Mouse (Mus musculus): ENCODE results near the gene Sbf1. TPM values are rescaled to one million over a fixed set of nuclear protein-coding genes. Genes with fewer than 3 reads are reported as not detected.

Sbf1 gene
- polyA plus RNA-seq (2014; fragmentation: Illumina TruSeq; extraction: RNeasy Lipid Tissue Mini Kit (QIAGEN cat#74804)), result 1.5 TPM

GRCm38 (mm10) chr15:89315190-89315731, at the start of gene Sbf1:
Gene Sbf1, minus strand, starts transcription at chr15:89315311.

DNA sequence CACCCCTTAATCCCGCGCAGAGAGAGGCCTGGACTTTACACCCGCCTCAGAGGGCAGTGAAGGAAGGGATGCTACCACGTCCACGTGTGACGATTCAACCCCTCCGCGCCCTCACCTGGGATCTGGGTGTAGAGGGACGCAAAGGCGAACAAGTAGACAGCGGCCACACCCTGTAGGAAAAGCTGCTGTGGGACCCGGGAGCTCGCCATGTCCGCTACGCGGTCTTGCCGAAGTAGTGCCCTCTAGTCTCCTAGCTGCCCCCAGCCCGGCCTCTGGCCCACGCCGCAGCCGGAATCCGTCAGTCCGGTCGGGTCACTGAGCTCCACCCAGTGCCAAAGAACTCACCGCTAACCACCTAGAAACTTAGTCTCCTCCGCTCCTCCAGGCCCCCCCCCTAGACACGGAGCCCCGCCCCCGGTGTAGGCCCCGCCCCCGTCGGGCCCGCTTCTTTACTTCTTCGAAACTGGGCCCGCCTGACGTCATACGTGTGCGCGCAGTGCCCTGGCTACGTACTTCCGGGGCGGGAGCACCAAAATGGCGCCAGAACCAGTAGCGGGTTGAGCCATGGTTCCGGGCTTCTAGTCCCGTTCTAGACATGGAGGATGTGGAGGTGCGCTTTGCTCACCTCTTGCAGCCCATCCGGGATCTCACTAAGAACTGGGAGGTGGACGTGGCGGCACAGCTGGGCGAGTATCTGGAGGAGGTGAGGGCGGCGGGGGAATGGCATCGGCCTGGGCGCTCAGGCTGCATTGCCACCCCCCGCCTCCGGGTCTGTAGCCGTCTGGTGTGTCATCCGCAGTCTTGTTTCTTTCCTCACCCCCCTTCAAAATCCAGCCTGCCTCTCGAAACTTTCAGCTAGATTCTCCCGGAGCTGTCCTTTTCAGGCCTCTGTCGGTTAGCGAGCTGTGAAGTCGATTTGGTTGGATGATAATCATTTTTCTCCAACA, 40.4 kb upstream of the Sbf1 start, which contains the start of the genes Lmf2 and Ncaph2:
Gene Lmf2, minus strand, starts transcription at position 419 of the 947 bp plus-strand sequence.
Gene Ncaph2, plus strand, starts transcription at position 479 of the 947 bp plus-strand sequence.

GRCm38 (mm10) chr15:89334271-89334670, 19.2 kb upstream of the Sbf1 start, which contains the start of gene Miox:
Gene Miox, plus strand, starts transcription at chr15:89334398.

DNA sequence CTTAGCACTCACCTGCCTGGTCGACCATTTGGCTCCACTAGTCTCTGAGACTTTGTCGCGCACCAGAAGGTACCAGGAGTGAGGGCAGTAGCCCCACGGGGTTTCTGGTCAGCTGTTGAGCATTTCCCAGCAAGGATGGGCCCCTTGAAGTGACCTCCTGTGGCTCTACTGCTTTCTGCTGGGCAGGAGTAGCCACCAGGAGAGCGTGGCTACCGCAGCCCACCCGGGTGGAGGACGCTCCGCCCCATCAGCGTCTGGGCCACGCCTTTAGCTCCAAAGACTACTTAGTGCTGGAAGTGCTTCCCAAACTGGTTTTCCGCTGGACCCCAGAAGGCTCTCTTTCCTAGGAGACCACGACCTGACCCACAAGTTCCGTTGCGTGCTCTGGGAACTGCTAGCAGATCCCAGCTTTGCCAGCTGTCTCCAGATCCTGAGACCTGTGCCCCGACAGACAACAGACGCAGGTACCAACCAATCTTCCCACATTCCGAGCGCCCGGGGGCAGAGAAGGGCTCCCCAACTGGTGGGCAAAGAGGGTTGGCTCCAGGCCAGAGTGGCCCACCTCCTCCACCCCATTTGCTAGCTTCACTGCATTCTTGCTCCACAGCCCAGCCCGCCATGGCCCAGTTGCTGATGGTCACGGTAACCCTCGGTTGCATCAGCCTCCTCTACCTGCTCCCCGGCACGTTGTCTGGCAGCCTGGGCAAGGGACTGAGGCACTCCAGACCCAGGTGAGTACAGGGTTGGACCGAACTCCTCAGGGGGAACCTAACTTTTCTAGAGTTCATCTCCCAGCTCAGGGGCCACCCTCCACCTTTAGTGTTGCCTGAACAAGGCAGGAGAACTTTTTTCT, 7.8 kb upstream of the Sbf1 start, which contains the start of gene Adm2:
Gene Adm2, plus strand, starts transcription at position 51 of the 853 bp plus-strand sequence.

Other genes starting within 250 kb of the Sbf1 start
- 3.3 TPM for gene Trabd, start 240.2 kb downstream of the Sbf1 start, polyA plus RNA-seq (2014; fragmentation: Illumina TruSeq; extraction: RNeasy Lipid Tissue Mini Kit (QIAGEN cat#74804))
- gene Selenoo, start 226.2 kb downstream of the Sbf1 start, polyA plus RNA-seq (2014; fragmentation: Illumina TruSeq; extraction: RNeasy Lipid Tissue Mini Kit (QIAGEN cat#74804)), result 3.2 TPM
- 1.3 TPM for gene Tubgcp6, start 192.2 kb downstream of the Sbf1 start, polyA plus RNA-seq (2014; fragmentation: Illumina TruSeq; extraction: RNeasy Lipid Tissue Mini Kit (QIAGEN cat#74804))
- gene Hdac10, start 186.6 kb downstream of the Sbf1 start, polyA plus RNA-seq (2014; fragmentation: Illumina TruSeq; extraction: RNeasy Lipid Tissue Mini Kit (QIAGEN cat#74804)), result not detected
- not detected for gene Mapk12, start 174.6 kb downstream of the Sbf1 start, polyA plus RNA-seq (2014; fragmentation: Illumina TruSeq; extraction: RNeasy Lipid Tissue Mini Kit (QIAGEN cat#74804))
- not detected for gene Mapk11, start 165.7 kb downstream of the Sbf1 start, polyA plus RNA-seq (2014; fragmentation: Illumina TruSeq; extraction: RNeasy Lipid Tissue Mini Kit (QIAGEN cat#74804))
- 6.7 TPM for gene Plxnb2, start 134.5 kb downstream of the Sbf1 start, polyA plus RNA-seq (2014; fragmentation: Illumina TruSeq; extraction: RNeasy Lipid Tissue Mini Kit (QIAGEN cat#74804))
- 0.17 TPM for gene Dennd6b, start 118.8 kb downstream of the Sbf1 start, polyA plus RNA-seq (2014; fragmentation: Illumina TruSeq; extraction: RNeasy Lipid Tissue Mini Kit (QIAGEN cat#74804))
- gene Ppp6r2, start 103.8 kb downstream of the Sbf1 start, polyA plus RNA-seq (2014; fragmentation: Illumina TruSeq; extraction: RNeasy Lipid Tissue Mini Kit (QIAGEN cat#74804)), result 5.9 TPM
- gene Adm2, start 7.4 kb upstream of the Sbf1 start, polyA plus RNA-seq (2014; fragmentation: Illumina TruSeq; extraction: RNeasy Lipid Tissue Mini Kit (QIAGEN cat#74804)), result not detected
- gene Miox, start 19.1 kb upstream of the Sbf1 start, polyA plus RNA-seq (2014; fragmentation: Illumina TruSeq; extraction: RNeasy Lipid Tissue Mini Kit (QIAGEN cat#74804)), result not detected
- gene Lmf2, start 40.3 kb upstream of the Sbf1 start, polyA plus RNA-seq (2014; fragmentation: Illumina TruSeq; extraction: RNeasy Lipid Tissue Mini Kit (QIAGEN cat#74804)), result 0.86 TPM
- gene Ncaph2, start 40.4 kb upstream of the Sbf1 start, polyA plus RNA-seq (2014; fragmentation: Illumina TruSeq; extraction: RNeasy Lipid Tissue Mini Kit (QIAGEN cat#74804)), result 12.9 TPM
- not detected for gene Sco2, start 58.5 kb upstream of the Sbf1 start, polyA plus RNA-seq (2014; fragmentation: Illumina TruSeq; extraction: RNeasy Lipid Tissue Mini Kit (QIAGEN cat#74804))
- not detected for gene Tymp, start 61.7 kb upstream of the Sbf1 start, polyA plus RNA-seq (2014; fragmentation: Illumina TruSeq; extraction: RNeasy Lipid Tissue Mini Kit (QIAGEN cat#74804))
- gene Odf3b, start 64.0 kb upstream of the Sbf1 start, polyA plus RNA-seq (2014; fragmentation: Illumina TruSeq; extraction: RNeasy Lipid Tissue Mini Kit (QIAGEN cat#74804)), result not detected
- not detected for gene Klhdc7b, start 69.6 kb upstream of the Sbf1 start, polyA plus RNA-seq (2014; fragmentation: Illumina TruSeq; extraction: RNeasy Lipid Tissue Mini Kit (QIAGEN cat#74804))
- not detected for gene Syce3, start 95.2 kb upstream of the Sbf1 start, polyA plus RNA-seq (2014; fragmentation: Illumina TruSeq; extraction: RNeasy Lipid Tissue Mini Kit (QIAGEN cat#74804))
- not detected for gene Cpt1b, start 110.6 kb upstream of the Sbf1 start, polyA plus RNA-seq (2014; fragmentation: Illumina TruSeq; extraction: RNeasy Lipid Tissue Mini Kit (QIAGEN cat#74804))
- gene C730034F03Rik, start 114.3 kb upstream of the Sbf1 start, polyA plus RNA-seq (2014; fragmentation: Illumina TruSeq; extraction: RNeasy Lipid Tissue Mini Kit (QIAGEN cat#74804)), result 0.48 TPM
- not detected for gene Gm44502, start 114.4 kb upstream of the Sbf1 start, polyA plus RNA-seq (2014; fragmentation: Illumina TruSeq; extraction: RNeasy Lipid Tissue Mini Kit (QIAGEN cat#74804))
- gene Chkb, start 114.6 kb upstream of the Sbf1 start, polyA plus RNA-seq (2014; fragmentation: Illumina TruSeq; extraction: RNeasy Lipid Tissue Mini Kit (QIAGEN cat#74804)), result 19.3 TPM
- gene Mapk8ip2, start 138.6 kb upstream of the Sbf1 start, polyA plus RNA-seq (2014; fragmentation: Illumina TruSeq; extraction: RNeasy Lipid Tissue Mini Kit (QIAGEN cat#74804)), result 0.20 TPM
- 1.9 TPM for gene Arsa, start 162.1 kb upstream of the Sbf1 start, polyA plus RNA-seq (2014; fragmentation: Illumina TruSeq; extraction: RNeasy Lipid Tissue Mini Kit (QIAGEN cat#74804))
- 1.00 TPM for gene Shank3, start 184.3 kb upstream of the Sbf1 start, polyA plus RNA-seq (2014; fragmentation: Illumina TruSeq; extraction: RNeasy Lipid Tissue Mini Kit (QIAGEN cat#74804))

Data from ovary, adult 10 weeks (tissue).